Mouse (Mus musculus): ENCODE results near the gene Gm597. TPM values are rescaled to one million over a fixed set of nuclear protein-coding genes. Genes with fewer than 3 reads are reported as not detected.

Gene Gm597
- polyA plus RNA-seq (2014; fragmentation: Illumina TruSeq; extraction: RNeasy Lipid Tissue Mini Kit (QIAGEN cat#74804); ENCODE audit: low replicate concordance) = not detected

GRCm38 (mm10) chr1:28780152-28780551 is at the start of gene Gm597:
Gene Gm597, minus strand, starts transcription at chr1:28780252.

Data from small intestine, adult 10 weeks (tissue).